Mouse (Mus musculus): Measurements from ENCODE around the gene Ppp1r12c. TPM values are rescaled to one million over a fixed set of nuclear protein-coding genes. Genes with fewer than 3 reads are reported as not detected.
A peak's percentile ranks its signal among the peaks of the same experiment; 100 is the strongest.

The Ppp1r12c gene
- total and polyA plus RNA-seq, 3 experiments: 93.3 to 164 (median 102) TPM

- peak; percentile 59 for DNase-seq
Measured at GRCm38 (mm10) chr7:4431548-4431947, 69.9 kb downstream of the Ppp1r12c start.

Small RNA genes lying within 50 kb of the gene (microRNA-seq; reads per million reads assigned to microRNA genes)
- gene Gm24605: 0 reads per million in 2 experiments

Other genes with a start within 250 kb of the Ppp1r12c start
- gene Ncr1, start 164.0 kb downstream of the Ppp1r12c start, total RNA-seq (2021): under 1 TPM; 0.20 to 0.45 TPM
- not detected in 2 replicates for gene Ncr1, start 164.0 kb downstream of the Ppp1r12c start, polyA plus RNA-seq (2012; rRNA removed)
- under 1 TPM in 1 of 2 experiments, not detected in 1; 0.40 TPM for gene Gp6, start 103.9 kb downstream of the Ppp1r12c start, total RNA-seq (2021)
- gene Gp6, start 103.9 kb downstream of the Ppp1r12c start, polyA plus RNA-seq (2012; rRNA removed): not detected in 2 replicates
- 10 to 100 TPM; 17.5 to 19.7 TPM for gene Rdh13, start 56.0 kb downstream of the Ppp1r12c start, total RNA-seq (2021)
- 11.5 and 13.1 TPM in 2 replicates for gene Rdh13, start 56.0 kb downstream of the Ppp1r12c start, polyA plus RNA-seq (2012; rRNA removed)
- gene Eps8l1, start 41.0 kb downstream of the Ppp1r12c start, total RNA-seq (2021): 1 to 10 TPM; 5.2 to 6.9 TPM
- gene Eps8l1, start 41.0 kb downstream of the Ppp1r12c start, polyA plus RNA-seq (2012; rRNA removed): 2.5 and 5.0 TPM in 2 replicates
- gene Tnnt1, start 14.7 kb upstream of the Ppp1r12c start, total RNA-seq (2021): 1 to 10 TPM in 1 of 2 experiments, under 1 TPM in 1; 0.37 to 1.6 TPM
- gene Tnnt1, start 14.7 kb upstream of the Ppp1r12c start, polyA plus RNA-seq (2012; rRNA removed): 0.17 TPM in 1 of 2 replicates, not detected in the other
- gene Tnni3, start 22.5 kb upstream of the Ppp1r12c start, total RNA-seq (2021): 1 to 10 TPM in 1 of 2 experiments, not detected in 1; 1.7 TPM
- gene Tnni3, start 22.5 kb upstream of the Ppp1r12c start, polyA plus RNA-seq (2012; rRNA removed): 3.3 and 4.7 TPM in 2 replicates
- under 1 TPM; 0.66 to 0.98 TPM for gene Dnaaf3, start 30.8 kb upstream of the Ppp1r12c start, total RNA-seq (2021)
- gene Dnaaf3, start 30.8 kb upstream of the Ppp1r12c start, polyA plus RNA-seq (2012; rRNA removed): 2.7 and 3.0 TPM in 2 replicates
- 10 to 100 TPM in 1 of 2 experiments, 1 to 10 TPM in 1; 7.7 to 11.6 TPM for gene Syt5, start 45.9 kb upstream of the Ppp1r12c start, total RNA-seq (2021)
- gene Syt5, start 45.9 kb upstream of the Ppp1r12c start, polyA plus RNA-seq (2012; rRNA removed): 4.1 and 5.2 TPM in 2 replicates
- not detected for gene Ptprh, start 102.4 kb upstream of the Ppp1r12c start, total RNA-seq (2021)
- gene Ptprh, start 102.4 kb upstream of the Ppp1r12c start, polyA plus RNA-seq (2012; rRNA removed): not detected in 2 replicates
- gene Tmem86b, start 129.7 kb upstream of the Ppp1r12c start, total RNA-seq (2021): 1 to 10 TPM; 5.2 to 7.4 TPM
- gene Tmem86b, start 129.7 kb upstream of the Ppp1r12c start, polyA plus RNA-seq (2012; rRNA removed): 11.6 and 17.8 TPM in 2 replicates
- gene Ppp6r1, start 157.3 kb upstream of the Ppp1r12c start, total RNA-seq (2021): 10 to 100 TPM; 81.8 to 92.3 TPM
- 114 and 134 TPM in 2 replicates for gene Ppp6r1, start 157.3 kb upstream of the Ppp1r12c start, polyA plus RNA-seq (2012; rRNA removed)
- gene Hspbp1, start 183.4 kb upstream of the Ppp1r12c start, total RNA-seq (2021): 10 to 100 TPM; 38.2 to 50.8 TPM
- gene Hspbp1, start 183.4 kb upstream of the Ppp1r12c start, polyA plus RNA-seq (2012; rRNA removed): 65.6 and 73.2 TPM in 2 replicates
- 1 to 10 TPM; 3.1 to 6.5 TPM for gene Brsk1, start 188.9 kb upstream of the Ppp1r12c start, total RNA-seq (2021)
- gene Brsk1, start 188.9 kb upstream of the Ppp1r12c start, polyA plus RNA-seq (2012; rRNA removed): 8.3 and 9.8 TPM in 2 replicates
- gene Tmem150b, start 223.6 kb upstream of the Ppp1r12c start, total RNA-seq (2021): under 1 TPM; 0.40 to 0.55 TPM
- gene Tmem150b, start 223.6 kb upstream of the Ppp1r12c start, polyA plus RNA-seq (2012; rRNA removed): 0.30 and 0.42 TPM in 2 replicates
- 10 to 100 TPM; 27.9 to 35.2 TPM for gene Kmt5c, start 238.4 kb upstream of the Ppp1r12c start, total RNA-seq (2021)
- 162 and 205 TPM in 2 replicates for gene Kmt5c, start 238.4 kb upstream of the Ppp1r12c start, polyA plus RNA-seq (2012; rRNA removed)